Mouse (Mus musculus) ES-Bruce4 (cell line): ENCODE measurements around the gene Fndc3a.

Experiments used
- CTCF ChIP-seq: IDR thresholded peaks from one replicate; pipeline ENCODE4 v1.8.1; 2011; ENCODE audit warnings: low read depth, low read length
- EP300 ChIP-seq: IDR thresholded peaks from 2 replicates; pipeline ENCODE4 v1.6.1; 2011; ENCODE audit warnings: low read depth, low read length; ENCODE audit not compliant: insufficient read depth
- POLR2A ChIP-seq: IDR thresholded peaks from one replicate; pipeline ENCODE4 v1.8.1; 2011; ENCODE audit warnings: low read length; ENCODE audit not compliant: insufficient read depth

GRCm38 (mm10) chr14:72691406-72691805 lies 18.4 kb downstream of the Fndc3a start:
- TF ChIP-seq CTCF (no peak), EP300 (no peak), POLR2A (no peak)
